Mouse (Mus musculus) liver, embryonic 14.5 days (tissue): ENCODE measurements at regions not wholly inside any gene's neighbourhood (a gene's known extent, or its start where the extent isn't known, plus 50 kb on each side); places are given as distances from the start of the nearest gene placed in this dataset.

ENCODE experiments used
- CTCF ChIP-seq: IDR thresholded peaks from 2 replicates; pipeline ENCODE4 v1.5.1; 2016; ENCODE audit warnings: antibody characterized with exemption, low read depth, control low read depth
- EP300 ChIP-seq: IDR thresholded peaks from 2 replicates; pipeline ENCODE4 v1.6.1; 2016; ENCODE audit warnings: antibody characterized with exemption, low read depth

- TF ChIP-seq CTCF, result no peak
- no peak for TF ChIP-seq EP300
These were observed 239.2 kb downstream of the Kcnrg start for GRCm38 (mm10) chr14:61846441-61846840.
